Mouse (Mus musculus): ENCODE measurements around the gene Pofut2. TPM values are rescaled to one million over a fixed set of nuclear protein-coding genes. Genes with fewer than 3 reads are reported as not detected.

Pofut2 gene
- 96.7 and 104 TPM in 2 replicates for polyA plus RNA-seq (2015; fragmentation: Nextera tagmentation; extraction: Ambion mirVana)

- Histone ChIP-seq H3K27me3 (replicated peaks) (no peaks in the 10 kb centered on the region), H3K4me1 (replicated peaks) (peaks cover 21% of the 10 kb centered on the region), H3K27ac (peak within 1 kb of the TSS; percentile 88), H3K9ac (peak within 1 kb of the TSS; percentile 89), H3K4me2 (replicated peaks) (peak within 1 kb of the TSS; percentile 76), H3K4me3 (replicated peaks) (peak within 1 kb of the TSS; percentile 95), H3K36me3 (peaks cover 31% of the 10 kb centered on the region), H3K9me3 (no peaks in the 10 kb centered on the region)
- ATAC-seq = peak; percentile 98
- WGBS = under 1% methylated on average over 81 of the region's 81 CpGs
Observed at GRCm38 (mm10) chr10:77258704-77259621, at the start of gene Pofut2. Gene Pofut2, plus strand, starts transcription at chr10:77259218.

- Histone ChIP-seq H3K4me2 (replicated peaks) (no peak overlapping the region), H3K9ac (no peak overlapping the region), H3K4me1 (replicated peaks) (peaks cover 46% of the 10 kb centered on the region), H3K27ac (no peak overlapping the region), H3K36me3 (no peaks in the 10 kb centered on the region), H3K27me3 (replicated peaks) (no peaks in the 10 kb centered on the region), H3K9me3 (no peaks in the 10 kb centered on the region), H3K4me3 (replicated peaks) (no peak overlapping the region)
- WGBS = 58% methylated on average over 5 of the region's 5 CpGs
- ATAC-seq = no peak
Observed at GRCm38 (mm10) chr10:77209261-77209660, 49.8 kb upstream of the Pofut2 start.

- 90% methylated on average over 3 of the region's 3 CpGs for WGBS
- ATAC-seq = peak; percentile 26
Observed at GRCm38 (mm10) chr10:77210666-77211065, 48.4 kb upstream of the Pofut2 start.

GRCm38 (mm10) chr10:77211116-77211570 is 47.9 kb upstream of the Pofut2 start:
- Histone ChIP-seq H3K36me3 (no peaks in the 10 kb centered on the region), H3K9me3 (no peaks in the 10 kb centered on the region), H3K9ac (no peak overlapping the region), H3K4me1 (replicated peaks) (peaks cover 59% of the 10 kb centered on the region), H3K4me3 (replicated peaks) (no peak overlapping the region), H3K4me2 (replicated peaks) (no peak overlapping the region), H3K27ac (peak overlapping the region; percentile 76), H3K27me3 (replicated peaks) (no peaks in the 10 kb centered on the region)
- ATAC-seq = peak; percentile 83
- WGBS = 23% methylated on average over 11 of the region's 11 CpGs

More at GRCm38 (mm10) chr10:77210666-77211065, 48.4 kb upstream of the Pofut2 start:
- H3K4me2 ChIP-seq (replicated peaks) = no peak overlapping the region
- H3K9me3 ChIP-seq = no peaks in the 10 kb centered on the region
- no peaks in the 10 kb centered on the region for H3K27me3 ChIP-seq (replicated peaks)
- no peak overlapping the region for H3K4me3 ChIP-seq (replicated peaks)
- H3K27ac ChIP-seq = peak overlapping the region; percentile 76
- H3K4me1 ChIP-seq (replicated peaks) = peaks cover 55% of the 10 kb centered on the region
- H3K36me3 ChIP-seq = no peaks in the 10 kb centered on the region
- no peak overlapping the region for H3K9ac ChIP-seq

GRCm38 (mm10) chr10:77212354-77213120 is 46.5 kb upstream of the Pofut2 start:
- Histone ChIP-seq H3K9ac (no peak overlapping the region), H3K4me2 (replicated peaks) (no peak overlapping the region), H3K27me3 (replicated peaks) (no peaks in the 10 kb centered on the region), H3K27ac (peak overlapping the region; percentile 76; the same call in 1 of the 2 replicates), H3K4me1 (replicated peaks) (peaks cover 54% of the 10 kb centered on the region), H3K9me3 (no peaks in the 10 kb centered on the region), H3K36me3 (no peaks in the 10 kb centered on the region), H3K4me3 (replicated peaks) (no peak overlapping the region)
- WGBS = 81% methylated on average over 6 of the region's 6 CpGs
- no peak for ATAC-seq

GRCm38 (mm10) chr10:77213483-77213882 is 45.5 kb upstream of the Pofut2 start:
- H3K4me2 ChIP-seq (replicated peaks) = no peak overlapping the region
- H3K4me1 ChIP-seq (replicated peaks) = peaks cover 57% of the 10 kb centered on the region
- no peak for ATAC-seq
- no peak overlapping the region for H3K27ac ChIP-seq
- no peak overlapping the region for H3K4me3 ChIP-seq (replicated peaks)
- no peak overlapping the region for H3K9ac ChIP-seq
- H3K9me3 ChIP-seq = no peaks in the 10 kb centered on the region
- no peaks in the 10 kb centered on the region for H3K27me3 ChIP-seq (replicated peaks)
- 88% methylated on average over 5 of the region's 5 CpGs for WGBS
- no peaks in the 10 kb centered on the region for H3K36me3 ChIP-seq

- 40% methylated on average over 8 of the region's 8 CpGs for WGBS
- peaks cover 47% of the 10 kb centered on the region for H3K4me1 ChIP-seq (replicated peaks)
- no peak for ATAC-seq
Observed at GRCm38 (mm10) chr10:77214586-77214985, 44.4 kb upstream of the Pofut2 start.

GRCm38 (mm10) chr10:77215641-77216040 is 43.4 kb upstream of the Pofut2 start:
- Histone ChIP-seq H3K27me3 (replicated peaks) (no peaks in the 10 kb centered on the region), H3K4me3 (replicated peaks) (no peak overlapping the region), H3K9me3 (no peaks in the 10 kb centered on the region), H3K27ac (peak overlapping the region; percentile 48; the same call in 1 of the 2 replicates), H3K4me2 (replicated peaks) (no peak overlapping the region), H3K4me1 (replicated peaks) (peaks cover 45% of the 10 kb centered on the region), H3K9ac (no peak overlapping the region), H3K36me3 (no peaks in the 10 kb centered on the region)
- no peak for ATAC-seq
- WGBS = 67% methylated on average over 4 of the region's 4 CpGs

More at GRCm38 (mm10) chr10:77214586-77214985, 44.4 kb upstream of the Pofut2 start:
- H3K9me3 ChIP-seq = no peaks in the 10 kb centered on the region
- no peak overlapping the region for H3K4me2 ChIP-seq (replicated peaks)
- no peak overlapping the region for H3K9ac ChIP-seq
- H3K36me3 ChIP-seq = no peaks in the 10 kb centered on the region
- H3K27ac ChIP-seq = no peak overlapping the region
- H3K27me3 ChIP-seq (replicated peaks) = no peaks in the 10 kb centered on the region
- H3K4me3 ChIP-seq (replicated peaks) = no peak overlapping the region

- no peaks in the 10 kb centered on the region for H3K9me3 ChIP-seq
- H3K4me1 ChIP-seq (replicated peaks) = peaks cover 38% of the 10 kb centered on the region
- H3K27ac ChIP-seq = 0 out of 2 replicates have a peak overlapping the region, but pooled peaks have one; percentile 48
- no peaks in the 10 kb centered on the region for H3K27me3 ChIP-seq (replicated peaks)
- H3K4me2 ChIP-seq (replicated peaks) = no peak overlapping the region
- WGBS = 71% methylated on average over 2 of the region's 2 CpGs
- ATAC-seq = no peak
- H3K9ac ChIP-seq = no peak overlapping the region
- no peaks in the 10 kb centered on the region for H3K36me3 ChIP-seq
- no peak overlapping the region for H3K4me3 ChIP-seq (replicated peaks)
Observed at GRCm38 (mm10) chr10:77216313-77216712, 42.7 kb upstream of the Pofut2 start.

- H3K4me1 ChIP-seq (replicated peaks) = peaks cover 32% of the 10 kb centered on the region
- no peaks in the 10 kb centered on the region for H3K27me3 ChIP-seq (replicated peaks)
- peak; percentile 72 for ATAC-seq
- no peaks in the 10 kb centered on the region for H3K9me3 ChIP-seq
- no peaks in the 10 kb centered on the region for H3K36me3 ChIP-seq
- H3K27ac ChIP-seq = peak overlapping the region; percentile 20
- no peak overlapping the region for H3K4me3 ChIP-seq (replicated peaks)
- WGBS = 58% methylated on average over 6 of the region's 6 CpGs
- H3K4me2 ChIP-seq (replicated peaks) = peak overlapping the region; percentile 19; the same call in 1 of the 2 replicates
- H3K9ac ChIP-seq = no peak overlapping the region
Observed at GRCm38 (mm10) chr10:77217155-77217731, 41.8 kb upstream of the Pofut2 start.

GRCm38 (mm10) chr10:77218059-77218458 is 41.0 kb upstream of the Pofut2 start:
- Histone ChIP-seq H3K9ac (no peak overlapping the region), H3K9me3 (no peaks in the 10 kb centered on the region), H3K27me3 (replicated peaks) (no peaks in the 10 kb centered on the region), H3K27ac (no peak overlapping the region), H3K4me2 (replicated peaks) (no peak overlapping the region), H3K4me3 (replicated peaks) (no peak overlapping the region), H3K4me1 (replicated peaks) (peaks cover 30% of the 10 kb centered on the region), H3K36me3 (no peaks in the 10 kb centered on the region)
- WGBS = 85% methylated on average over 4 of the region's 4 CpGs
- no peak for ATAC-seq
